Mouse (Mus musculus) mouse trophoblast stem cell (cell line): ENCODE measurements around the gene Amn.

Experiments
- in situ Hi-C, 2 experiments: fragments of 300-500 bp; cut with MseI, MboI; formaldehyde crosslinking; loops; 2 replicates in 1 of 2; 3 replicates in 1 of 2; pipeline ENCODE4 v1.15.1; 2025

Amn gene

GRCm38 (mm10) chr12:111323423-111323822 lies 52.5 kb downstream of the Amn start:
- in situ Hi-C loops, result no loop called here

DNA sequence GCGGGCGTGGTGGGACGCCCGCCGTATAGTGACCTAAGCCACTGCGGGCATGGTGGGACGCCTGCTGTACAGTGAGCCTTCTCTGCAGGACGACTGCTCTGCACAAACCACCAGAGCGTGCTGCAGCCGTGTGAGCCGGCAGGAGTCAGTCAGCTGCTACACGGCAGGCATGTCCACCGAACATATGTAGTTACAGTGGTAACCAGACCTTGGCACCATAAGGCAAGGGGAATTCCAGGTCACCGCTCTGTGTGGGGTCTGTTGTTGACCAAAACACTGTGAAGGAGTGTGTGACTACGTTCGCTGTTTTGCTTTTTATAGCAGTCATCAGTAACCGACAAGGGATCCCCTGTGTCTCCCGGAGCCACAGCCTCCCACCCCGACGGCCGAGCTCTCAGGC lies 53.6 kb downstream of the Amn start:
- in situ Hi-C loops, result no loop called here

DNA sequence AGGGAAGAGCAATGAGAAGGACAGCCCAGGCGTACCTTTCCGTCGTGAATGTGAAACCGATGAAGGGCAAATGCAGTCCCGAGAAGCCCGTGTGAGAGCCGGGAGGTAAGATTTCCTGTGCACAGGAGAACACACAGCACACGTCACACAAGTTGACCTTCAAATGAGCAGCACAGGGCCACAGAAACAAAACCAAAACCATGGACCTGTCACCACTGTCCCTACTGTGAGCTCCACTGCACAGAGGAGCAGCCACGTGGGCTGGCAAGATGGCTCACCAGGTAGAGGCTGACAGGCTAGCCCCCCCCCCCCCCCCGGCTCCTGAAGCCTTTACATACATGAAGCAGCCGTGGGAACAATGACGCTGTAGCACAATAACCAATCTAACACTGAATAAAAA lies 54.1 kb downstream of the Amn start:
- in situ Hi-C loops, result no loop called here

- in situ Hi-C loops, result no loop called here
These were observed 55.0 kb downstream of the Amn start for GRCm38 (mm10) chr12:111325744-111326424.
